Mouse (Mus musculus) midbrain, postnatal 0 days (tissue): ENCODE results near the gene Rap1a. TPM values are rescaled to one million over a fixed set of nuclear protein-coding genes. Genes with fewer than 3 reads are reported as not detected.
A peak's percentile ranks its signal among the peaks of the same experiment; 100 is the strongest.
"Not testable (repeated sequence)": the region's sequence is repeated elsewhere in the genome, so short reads cannot be mapped to it uniquely, and the experiment has no call there.

Source experiments
- ATAC-seq: fragments of 200-750 bp; cut with Nextera tagmentation; 2 replicates; pipeline ENCODE4 v1.8.0; 2017; ENCODE audit warnings: moderate number of reproducible peaks, mild to moderate bottlenecking, moderate TSS enrichment, moderate library complexity; ENCODE audit not compliant: low FRiP score
- DNase-seq: peaks from one replicate; pipeline ENCODE4 v3.0.0-alpha.2; 2015; ENCODE audit warnings: low spot score
- H3K27ac ChIP-seq: fragments of 300-500 bp; sonication (generic); 2 replicates; pipeline ENCODE4 v1.5.1; 2014; ENCODE audit warnings: low read depth, mild to moderate bottlenecking, low read length, mixed read lengths
- H3K27me3 ChIP-seq: fragments of 300-500 bp; sonication (generic); 2 replicates; pipeline ENCODE4 v1.6.1; 2014; ENCODE audit warnings: low read length, control low read depth, mixed read lengths; ENCODE audit not compliant: insufficient read depth
- H3K36me3 ChIP-seq: fragments of 300-500 bp; sonication (generic); 2 replicates; pipeline ENCODE4 v1.6.1; 2014; ENCODE audit warnings: low read length, control low read depth, mixed read lengths; ENCODE audit not compliant: insufficient read depth
- H3K4me1 ChIP-seq: fragments of 300-500 bp; sonication (generic); 2 replicates; pipeline ENCODE4 v1.6.1; 2014; ENCODE audit warnings: mild to moderate bottlenecking, control low read depth, antibody characterized with exemption, low read length, mixed read lengths; ENCODE audit not compliant: insufficient read depth
- H3K4me2 ChIP-seq: fragments of 300-500 bp; sonication (generic); 2 replicates; pipeline ENCODE4 v1.6.1; 2014; ENCODE audit warnings: low read depth, mild to moderate bottlenecking, low read length, mixed read lengths; ENCODE audit not compliant: poor library complexity, severe bottlenecking
- H3K4me3 ChIP-seq: fragments of 300-500 bp; sonication (generic); 2 replicates; pipeline ENCODE4 v1.5.1; 2014; ENCODE audit warnings: low read depth, mild to moderate bottlenecking, low read length, moderate library complexity
- H3K9ac ChIP-seq: fragments of 300-500 bp; sonication (generic); replicated peaks from 2 replicates; pipeline ENCODE4 v1.6.1; 2014; ENCODE audit warnings: mild to moderate bottlenecking, low read length, moderate library complexity, mixed read lengths; ENCODE audit not compliant: poor library complexity, severe bottlenecking
- H3K9me3 ChIP-seq: fragments of 300-500 bp; sonication (generic); 2 replicates; pipeline ENCODE4 v1.6.1; 2016; ENCODE audit warnings: low read length, control low read depth
- CTCF ChIP-seq: IDR thresholded peaks from 2 replicates; pipeline ENCODE4 v1.5.1; 2016; ENCODE audit warnings: antibody characterized with exemption, mild to moderate bottlenecking
- WGBS: fragments of 180-500 bp; shearing (Covaris S2); extraction: QIAGEN DNeasy Blood & Tissue Kit; methylation state at CpG from one replicate; pipeline ENCODE4 v1.1.7; 2014; 5-methylcytosine and 5-hydroxymethylcytosine counted together
- polyA plus RNA-seq: library from polyadenylated mRNA; unstranded; fragments of >200 nt; fragmentation: Nextera tagmentation; extraction: Ambion mirVana; gene quantifications from 2 replicates; pipeline ENCODE4 v1.2.1, GENCODE M21; 2015
- total RNA-seq: library from RNA; depleted of rRNA; stranded (reverse); fragments of >200 nt; gene quantifications from 2 replicates; pipeline ENCODE4 v1.2.3, GENCODE M21; 2014

Gene Rap1a
- total and polyA plus RNA-seq, 2 experiments from 2014 or later = 27.1 to 66.0 TPM

GRCm38 (mm10) chr3:105704031-105705008, 96.8 kb downstream of the Rap1a start, which contains the start of gene Inka2:
Gene Inka2 (plus strand): TSS chr3:105704599.
- Histone ChIP-seq H3K4me1 (peaks cover 4% of the 10 kb centered on the region; the same call in 1 of the 2 replicates), H3K9me3 (no peaks in the 10 kb centered on the region)
- TF ChIP-seq CTCF = no peak

GRCm38 (mm10) chr3:105703571-105703970, 97.6 kb downstream of the Rap1a start:
- 56% methylated on average over 6 of the region's 6 CpGs for WGBS
- H3K36me3 ChIP-seq = no peaks in the 10 kb centered on the region
- no peak overlapping the region for H3K4me3 ChIP-seq
- peaks cover 4% of the 10 kb centered on the region; the same call in 1 of the 2 replicates for H3K4me1 ChIP-seq
- no peak overlapping the region for H3K9ac ChIP-seq
- no peaks in the 10 kb centered on the region for H3K9me3 ChIP-seq
- no peak for TF ChIP-seq CTCF
- H3K27ac ChIP-seq = no peak overlapping the region
- peaks cover 18% of the 10 kb centered on the region; the same call in 1 of the 2 replicates for H3K27me3 ChIP-seq
- no peak overlapping the region for H3K4me2 ChIP-seq
- DNase-seq (no peak), ATAC-seq (no peak)

More at GRCm38 (mm10) chr3:105704031-105705008, 96.8 kb downstream of the Rap1a start, which contains the start of gene Inka2:
- no peaks in the 10 kb centered on the region for H3K36me3 ChIP-seq
- ATAC-seq = peak; percentile 92
- H3K27me3 ChIP-seq = peaks cover 18% of the 10 kb centered on the region; the same call in 1 of the 2 replicates
- peak within 1 kb of the TSS; percentile 26; the same call in 1 of the 2 replicates for H3K27ac ChIP-seq
- DNase-seq = peak; percentile 91
- H3K4me2 ChIP-seq = peak within 1 kb of the TSS; percentile 99
- H3K4me3 ChIP-seq = peak within 1 kb of the TSS; percentile 47
- H3K9ac ChIP-seq = peak within 1 kb of the TSS; percentile 55
- WGBS = 2% methylated on average over 37 of the region's 43 CpGs

GRCm38 (mm10) chr3:105701399-105701798, 99.7 kb downstream of the Rap1a start:
- Histone ChIP-seq H3K4me2 (no peak overlapping the region), H3K9me3 (no peaks in the 10 kb centered on the region), H3K36me3 (no peaks in the 10 kb centered on the region), H3K9ac (no peak overlapping the region), H3K4me1 (peaks cover 4% of the 10 kb centered on the region; the same call in 1 of the 2 replicates), H3K27me3 (peaks cover 13% of the 10 kb centered on the region), H3K4me3 (no peak overlapping the region), H3K27ac (no peak overlapping the region)
- no peak for DNase-seq
- WGBS = 79% methylated on average over 5 of the region's 5 CpGs
- ATAC-seq = no peak
- TF ChIP-seq CTCF = no peak

GRCm38 (mm10) chr3:105700786-105701185, 100.3 kb downstream of the Rap1a start:
- ATAC-seq, H3K27ac ChIP-seq, H3K4me2 ChIP-seq, H3K4me1 ChIP-seq, DNase-seq, H3K9ac ChIP-seq, H3K36me3 ChIP-seq, H3K9me3 ChIP-seq, H3K27me3 ChIP-seq, H3K4me3 ChIP-seq: not testable (repeated sequence)
- whole genome bisulfite sequencing = 60% methylated on average over 1 of the region's 1 CpGs

GRCm38 (mm10) chr3:105699241-105699933, 101.7 kb downstream of the Rap1a start:
- DNase-seq (no peak), ATAC-seq (no peak)
- Histone ChIP-seq H3K27ac (no peak overlapping the region), H3K4me2 (no peak overlapping the region), H3K9me3 (no peaks in the 10 kb centered on the region), H3K9ac (no peak overlapping the region), H3K4me1 (peaks cover 12% of the 10 kb centered on the region; the same call in 1 of the 2 replicates), H3K4me3 (no peak overlapping the region), H3K36me3 (no peaks in the 10 kb centered on the region), H3K27me3 (peaks cover 10% of the 10 kb centered on the region)
- 64% methylated on average over 3 of the region's 3 CpGs for WGBS
- no peak for TF ChIP-seq CTCF
